Mouse (Mus musculus) limb, embryonic 14.5 days (tissue): Measurements from ENCODE around the gene AI481877. TPM values are rescaled to one million over a fixed set of nuclear protein-coding genes. Genes with fewer than 3 reads are reported as not detected.

Experiments
- ATAC-seq: fragments of 200-750 bp; cut with Nextera tagmentation; 2 replicates; pipeline ENCODE4 v1.8.0; 2017; ENCODE audit warnings: low read depth, moderate number of reproducible peaks, moderate TSS enrichment; ENCODE audit not compliant: low FRiP score
- DNase-seq: peaks from one replicate; pipeline ENCODE4 v3.0.0-alpha.2; 2015; ENCODE audit warnings: low spot score
- H3K27ac ChIP-seq: fragments of 300-500 bp; sonication (generic); replicated peaks from 2 replicates; pipeline ENCODE4 v1.5.1; 2014; ENCODE audit warnings: low read depth, mild to moderate bottlenecking, low read length, moderate library complexity, mixed read lengths
- H3K27me3 ChIP-seq: fragments of 300-500 bp; sonication (generic); 2 replicates; pipeline ENCODE4 v1.6.1; 2014; ENCODE audit warnings: low read length, mixed read lengths; ENCODE audit not compliant: control insufficient read depth, insufficient read depth
- H3K36me3 ChIP-seq: fragments of 300-500 bp; sonication (generic); 2 replicates; pipeline ENCODE4 v1.6.1; 2014; ENCODE audit warnings: mild to moderate bottlenecking, low read length, moderate library complexity, mixed read lengths; ENCODE audit not compliant: control insufficient read depth, insufficient read depth
- H3K4me1 ChIP-seq: fragments of 300-500 bp; sonication (generic); 2 replicates; pipeline ENCODE4 v1.6.1; 2014; ENCODE audit warnings: antibody characterized with exemption, low read length, mixed read lengths; ENCODE audit not compliant: control insufficient read depth, insufficient read depth
- H3K4me2 ChIP-seq: fragments of 300-500 bp; sonication (generic); replicated peaks from 2 replicates; pipeline ENCODE4 v1.6.1; 2014; ENCODE audit warnings: low read depth, mild to moderate bottlenecking, low read length, moderate library complexity; ENCODE audit not compliant: severe bottlenecking
- H3K4me3 ChIP-seq: fragments of 300-500 bp; sonication (generic); replicated peaks from 2 replicates; pipeline ENCODE4 v1.5.1; 2014; ENCODE audit warnings: low read length
- H3K9ac ChIP-seq: fragments of 300-500 bp; sonication (generic); 2 replicates; pipeline ENCODE4 v1.6.1; 2014; ENCODE audit warnings: mild to moderate bottlenecking, low read depth, low read length, moderate library complexity; ENCODE audit not compliant: severe bottlenecking
- H3K9me3 ChIP-seq: fragments of 300-500 bp; sonication (generic); 2 replicates; pipeline ENCODE4 v1.6.1; 2016; ENCODE audit warnings: low read length; ENCODE audit not compliant: control insufficient read depth
- POLR2A ChIP-seq: fragments of 200-500 bp; IDR thresholded peaks from 2 replicates; pipeline ENCODE4 v1.8.0; 2012; ENCODE audit warnings: inconsistent platforms, mild to moderate bottlenecking, moderate library complexity, borderline replicate concordance; ENCODE audit not compliant: insufficient read depth, insufficient read length; ENCODE audit errors: extremely low read depth
- WGBS: fragments of 180-500 bp; shearing (Covaris S2); extraction: QIAGEN DNeasy Blood & Tissue Kit; methylation state at CpG from one replicate; pipeline ENCODE4 v1.1.7; 2014; 5-methylcytosine and 5-hydroxymethylcytosine counted together
- polyA plus RNA-seq, 2 experiments: library from polyadenylated mRNA; depleted of rRNA in 1 of 2; stranded (reverse) in 1 of 2; unstranded in 1 of 2; fragments of >200 nt; fragmentation: Nextera tagmentation in 1 of 2; extraction: Ambion mirVana in 1 of 2; gene quantifications; 2 replicates each; pipeline versions ENCODE4 v1.2.1 to v1.2.3; 2012 to 2014

AI481877 gene
- polyA plus RNA-seq, 2 experiments: not detected

DNA sequence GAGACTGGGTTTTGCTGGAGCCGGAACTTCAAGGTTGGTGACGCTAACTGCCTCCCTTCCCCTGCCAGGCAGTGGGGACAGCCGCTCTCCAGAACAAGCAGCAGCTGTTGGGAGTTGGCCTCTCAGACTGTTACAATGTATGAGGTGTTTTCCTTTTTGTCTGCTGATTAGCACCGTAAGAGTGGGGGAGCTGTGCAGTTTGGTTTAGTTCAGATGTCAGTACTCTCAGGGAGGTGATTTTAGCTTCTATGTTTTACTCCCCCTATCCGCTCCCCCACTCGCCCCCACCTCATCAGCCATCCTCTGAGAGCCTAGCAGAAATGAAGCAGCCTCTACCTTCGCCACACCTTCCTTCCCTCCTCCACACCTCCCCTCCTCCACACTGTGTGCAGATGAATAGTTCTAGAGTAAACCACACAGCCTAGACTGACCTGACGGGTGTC, 143.5 kb downstream of the AI481877 start:
- Histone ChIP-seq H3K27ac (no peak overlapping the region), H3K9me3 (no peaks in the 10 kb centered on the region), H3K4me3 (no peak overlapping the region), H3K4me1 (no peaks in the 10 kb centered on the region), H3K4me2 (no peak overlapping the region), H3K9ac (no peak overlapping the region), H3K27me3 (no peaks in the 10 kb centered on the region), H3K36me3 (no peaks in the 10 kb centered on the region)
- 69% methylated on average over 8 of the region's 8 CpGs for WGBS
- TF ChIP-seq POLR2A: no peak
- DNase-seq (no peak), ATAC-seq (no peak)

DNA sequence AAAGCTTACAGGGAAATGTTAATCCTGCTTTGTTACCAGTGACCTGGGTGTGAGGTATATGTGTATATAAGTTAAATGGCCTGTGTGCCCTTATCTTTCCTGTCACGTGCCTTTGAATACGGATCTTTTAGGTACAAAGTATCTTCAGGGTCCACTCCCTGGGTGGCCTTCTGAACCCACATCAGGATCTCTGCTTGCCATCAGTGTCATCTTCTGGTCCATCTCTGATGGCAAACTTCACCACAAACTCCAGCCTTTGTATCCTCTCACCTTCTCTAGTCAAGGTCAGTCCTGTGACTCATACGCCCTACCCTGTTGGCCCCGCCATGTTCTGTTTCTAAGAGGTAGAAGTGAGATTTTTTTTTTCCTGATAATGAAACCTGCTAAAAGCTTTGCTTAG, 144.0 kb downstream of the AI481877 start, which contains the start of gene Dnajc25:
Gene Dnajc25 (plus strand): TSS at position 301 of the 400 bp plus-strand sequence.
- ATAC-seq (no peak), DNase-seq (no peak)
- no peak within 1 kb of the TSS for H3K4me2 ChIP-seq
- 86% methylated on average over 4 of the region's 4 CpGs for WGBS
- H3K4me3 ChIP-seq: no peak within 1 kb of the TSS
- H3K27ac ChIP-seq: no peak within 1 kb of the TSS
- H3K36me3 ChIP-seq: no peaks in the 10 kb centered on the region
- no peaks in the 10 kb centered on the region for H3K27me3 ChIP-seq
- no peaks in the 10 kb centered on the region for H3K4me1 ChIP-seq
- TF ChIP-seq POLR2A: no peak
- H3K9me3 ChIP-seq: no peaks in the 10 kb centered on the region
- no peak within 1 kb of the TSS for H3K9ac ChIP-seq

Other genes with a start within 250 kb of the AI481877 start
- 21.4 and 25.7 TPM in 2 replicates for gene Ecpas, start 226.2 kb downstream of the AI481877 start, polyA plus RNA-seq (2012; rRNA removed)
- 41.9 and 46.9 TPM in 2 replicates for gene Ecpas, start 226.2 kb downstream of the AI481877 start, polyA plus RNA-seq (2014; fragmentation: Nextera tagmentation; extraction: Ambion mirVana)
- gene Zkscan16, start 195.4 kb downstream of the AI481877 start, polyA plus RNA-seq (2012; rRNA removed): 1.8 and 2.5 TPM in 2 replicates
- 0.91 and 1.5 TPM in 2 replicates for gene Zkscan16, start 195.4 kb downstream of the AI481877 start, polyA plus RNA-seq (2014; fragmentation: Nextera tagmentation; extraction: Ambion mirVana)
- gene Ptgr1, start 151.9 kb downstream of the AI481877 start, polyA plus RNA-seq (2012; rRNA removed): 12.8 and 19.2 TPM in 2 replicates
- gene Ptgr1, start 151.9 kb downstream of the AI481877 start, polyA plus RNA-seq (2014; fragmentation: Nextera tagmentation; extraction: Ambion mirVana): 32.5 and 34.7 TPM in 2 replicates
- 10.1 and 10.7 TPM in 2 replicates for gene Dnajc25, start 143.9 kb downstream of the AI481877 start, polyA plus RNA-seq (2012; rRNA removed)
- 18.3 and 20.8 TPM in 2 replicates for gene Dnajc25, start 143.9 kb downstream of the AI481877 start, polyA plus RNA-seq (2014; fragmentation: Nextera tagmentation; extraction: Ambion mirVana)
- gene Gm20503, start 135.8 kb downstream of the AI481877 start, polyA plus RNA-seq (2012; rRNA removed): 0.14 TPM in 1 of 2 replicates, not detected in the other
- gene Gm20503, start 135.8 kb downstream of the AI481877 start, polyA plus RNA-seq (2014; fragmentation: Nextera tagmentation; extraction: Ambion mirVana): 15.8 and 19.0 TPM in 2 replicates
- gene Gng10, start 103.9 kb downstream of the AI481877 start, polyA plus RNA-seq (2012; rRNA removed): 60.9 and 72.3 TPM in 2 replicates
- gene Gng10, start 103.9 kb downstream of the AI481877 start, polyA plus RNA-seq (2014; fragmentation: Nextera tagmentation; extraction: Ambion mirVana): 143 and 177 TPM in 2 replicates
- gene Ugcg, start 50.3 kb upstream of the AI481877 start, polyA plus RNA-seq (2012; rRNA removed): 34.0 and 43.7 TPM in 2 replicates
- 13.9 and 15.3 TPM in 2 replicates for gene Ugcg, start 50.3 kb upstream of the AI481877 start, polyA plus RNA-seq (2014; fragmentation: Nextera tagmentation; extraction: Ambion mirVana)